Mouse (Mus musculus) stomach, embryonic 15.5 days (tissue): Measurements from ENCODE around the gene Olfr782. TPM values are rescaled to one million over a fixed set of nuclear protein-coding genes. Genes with fewer than 3 reads are reported as not detected.

ENCODE experiments used
- polyA plus RNA-seq: library from polyadenylated mRNA; unstranded; fragments of >200 nt; fragmentation: Nextera tagmentation; extraction: Ambion mirVana; gene quantifications from 2 replicates; pipeline ENCODE4 v1.2.1, GENCODE M21; 2015

Olfr782 gene
- polyA plus RNA-seq, 1 experiment from 2014 or later = not detected

Other genes with a start within 250 kb of the Olfr782 start
- gene Olfr768, start 249.5 kb upstream of the Olfr782 start, polyA plus RNA-seq = not detected in 2 replicates
- not detected in 2 replicates for gene Olfr769, start 231.0 kb upstream of the Olfr782 start, polyA plus RNA-seq
- not detected in 2 replicates for gene Olfr770, start 209.9 kb upstream of the Olfr782 start, polyA plus RNA-seq
- gene Olfr771, start 184.1 kb upstream of the Olfr782 start, polyA plus RNA-seq = not detected in 2 replicates
- not detected in 2 replicates for gene Olfr772, start 170.9 kb upstream of the Olfr782 start, polyA plus RNA-seq
- gene Olfr773, start 161.4 kb upstream of the Olfr782 start, polyA plus RNA-seq = not detected in 2 replicates
- gene Olfr774, start 112.6 kb upstream of the Olfr782 start, polyA plus RNA-seq = not detected in 2 replicates
- not detected in 2 replicates for gene Olfr775, start 100.4 kb upstream of the Olfr782 start, polyA plus RNA-seq
- gene Olfr776, start 89.7 kb upstream of the Olfr782 start, polyA plus RNA-seq = not detected in 2 replicates
- not detected in 2 replicates for gene Olfr777, start 77.4 kb upstream of the Olfr782 start, polyA plus RNA-seq
- gene Olfr780, start 30.7 kb upstream of the Olfr782 start, polyA plus RNA-seq = not detected in 2 replicates
- not detected in 2 replicates for gene Olfr781, start 20.0 kb upstream of the Olfr782 start, polyA plus RNA-seq
- 0.09 TPM in 1 of 2 replicates, not detected in the other for gene Olfr784, start 35.2 kb downstream of the Olfr782 start, polyA plus RNA-seq
- gene Olfr785, start 56.6 kb downstream of the Olfr782 start, polyA plus RNA-seq = not detected in 2 replicates
- gene Olfr786, start 78.5 kb downstream of the Olfr782 start, polyA plus RNA-seq = not detected in 2 replicates
- gene Olfr787, start 113.0 kb downstream of the Olfr782 start, polyA plus RNA-seq = not detected in 2 replicates
- not detected in 2 replicates for gene Olfr788, start 122.1 kb downstream of the Olfr782 start, polyA plus RNA-seq
- gene Olfr789, start 135.9 kb downstream of the Olfr782 start, polyA plus RNA-seq = not detected in 2 replicates
- gene Olfr790, start 149.6 kb downstream of the Olfr782 start, polyA plus RNA-seq = not detected in 2 replicates
- gene Olfr791, start 172.9 kb downstream of the Olfr782 start, polyA plus RNA-seq = not detected in 2 replicates
- not detected in 2 replicates for gene Olfr792, start 190.3 kb downstream of the Olfr782 start, polyA plus RNA-seq
- not detected in 2 replicates for gene Olfr794, start 218.8 kb downstream of the Olfr782 start, polyA plus RNA-seq